Mouse (Mus musculus): ENCODE results near the gene Mien1. TPM values are rescaled to one million over a fixed set of nuclear protein-coding genes. Genes with fewer than 3 reads are reported as not detected.

Gene Mien1
- polyA plus RNA-seq, 1 experiment, result 84.8 TPM

- TF ChIP-seq CTCF (IDR thresholded peaks at IDR 0.05; ENCODE audit: low read depth, low read length), result no peak
- TF ChIP-seq POLR2A (IDR thresholded peaks at IDR 0.05; ENCODE audit: borderline replicate concordance, low read depth, low read length), result no peak
- H3K4me3 ChIP-seq (ENCODE audit: insufficient read depth, low read length), result no peak overlapping the region
- H3K4me1 ChIP-seq (ENCODE audit: control insufficient read depth, insufficient read depth, low read length), result no peaks in the 10 kb centered on the region
- H3K27ac ChIP-seq (ENCODE audit: insufficient read depth, low read depth, low read length), result no peak overlapping the region
Measured at GRCm38 (mm10) chr11:98437441-98437840, 1.4 kb downstream of the Mien1 start.

DNA sequence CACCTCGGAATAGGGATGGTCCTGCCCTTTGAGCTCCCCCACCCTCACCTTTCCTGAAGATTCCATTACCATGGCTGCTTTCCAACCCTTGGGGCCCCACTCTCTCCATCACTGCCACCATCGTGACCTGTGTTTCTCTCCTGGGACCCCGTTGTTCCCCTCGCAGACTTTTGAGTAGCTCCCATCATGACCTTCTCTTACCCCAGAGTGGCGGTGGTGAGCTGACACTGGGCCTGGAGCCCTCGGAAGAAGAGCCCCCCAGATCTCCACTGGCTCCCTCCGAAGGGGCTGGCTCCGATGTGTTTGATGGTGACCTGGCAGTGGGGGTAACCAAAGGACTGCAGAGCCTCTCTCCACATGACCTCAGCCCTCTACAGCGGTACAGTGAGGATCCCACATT, 3.1 kb downstream of the Mien1 start:
- TF ChIP-seq CTCF (IDR thresholded peaks at IDR 0.05; ENCODE audit: low read depth, low read length), result no peak

GRCm38 (mm10) chr11:98431743-98432502, 6.9 kb downstream of the Mien1 start:
- no peaks in the 10 kb centered on the region for H3K4me1 ChIP-seq (ENCODE audit: control insufficient read depth, insufficient read depth, low read length)
- no peak overlapping the region for H3K27ac ChIP-seq (ENCODE audit: insufficient read depth, low read depth, low read length)
- H3K4me3 ChIP-seq (ENCODE audit: insufficient read depth, low read length), result no peak overlapping the region
- no peak for TF ChIP-seq CTCF (IDR thresholded peaks at IDR 0.05; ENCODE audit: low read depth, low read length)
- TF ChIP-seq POLR2A (IDR thresholded peaks at IDR 0.05; ENCODE audit: borderline replicate concordance, low read depth, low read length), result no peak

More for the DNA sequence above, 3.1 kb downstream of the Mien1 start:
- Histone ChIP-seq H3K4me3 (ENCODE audit: insufficient read depth, low read length) (no peak overlapping the region), H3K27ac (ENCODE audit: insufficient read depth, low read depth, low read length) (no peak overlapping the region), H3K4me1 (ENCODE audit: control insufficient read depth, insufficient read depth, low read length) (no peaks in the 10 kb centered on the region)

- Histone ChIP-seq H3K27ac (ENCODE audit: insufficient read depth, low read depth, low read length) (no peak overlapping the region), H3K4me3 (ENCODE audit: insufficient read depth, low read length) (no peak overlapping the region), H3K4me1 (ENCODE audit: control insufficient read depth, insufficient read depth, low read length) (no peaks in the 10 kb centered on the region)
- no peak for TF ChIP-seq POLR2A (IDR thresholded peaks at IDR 0.05; ENCODE audit: borderline replicate concordance, low read depth, low read length)
Measured at GRCm38 (mm10) chr11:98428436-98428835, 10.4 kb downstream of the Mien1 start.

DNA sequence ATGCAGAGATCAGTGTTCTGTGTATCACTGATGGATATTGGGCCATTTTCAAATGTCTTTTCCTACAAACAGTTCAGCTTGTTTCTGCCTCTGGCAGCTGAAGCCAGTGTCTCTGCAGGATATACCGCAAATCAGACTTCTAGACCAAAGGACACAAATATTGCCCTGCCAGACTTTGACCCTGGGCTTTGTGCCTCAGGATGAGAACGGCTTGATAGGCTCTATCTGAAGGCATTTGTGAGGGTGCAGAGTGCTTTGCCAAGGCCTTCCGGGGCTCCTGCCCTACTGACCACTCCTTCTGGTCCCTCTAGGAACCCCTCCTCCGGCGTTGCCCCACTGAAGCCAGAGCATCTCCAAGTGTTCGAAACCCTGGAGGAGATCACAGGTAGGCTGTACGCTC, 12.2 kb downstream of the Mien1 start:
- Histone ChIP-seq H3K4me1 (ENCODE audit: control insufficient read depth, insufficient read depth, low read length) (no peaks in the 10 kb centered on the region), H3K4me3 (ENCODE audit: insufficient read depth, low read length) (no peak overlapping the region), H3K27ac (ENCODE audit: insufficient read depth, low read depth, low read length) (no peak overlapping the region)
- TF ChIP-seq CTCF (IDR thresholded peaks at IDR 0.05; ENCODE audit: low read depth, low read length) (no peak), POLR2A (IDR thresholded peaks at IDR 0.05; ENCODE audit: borderline replicate concordance, low read depth, low read length) (no peak)

DNA sequence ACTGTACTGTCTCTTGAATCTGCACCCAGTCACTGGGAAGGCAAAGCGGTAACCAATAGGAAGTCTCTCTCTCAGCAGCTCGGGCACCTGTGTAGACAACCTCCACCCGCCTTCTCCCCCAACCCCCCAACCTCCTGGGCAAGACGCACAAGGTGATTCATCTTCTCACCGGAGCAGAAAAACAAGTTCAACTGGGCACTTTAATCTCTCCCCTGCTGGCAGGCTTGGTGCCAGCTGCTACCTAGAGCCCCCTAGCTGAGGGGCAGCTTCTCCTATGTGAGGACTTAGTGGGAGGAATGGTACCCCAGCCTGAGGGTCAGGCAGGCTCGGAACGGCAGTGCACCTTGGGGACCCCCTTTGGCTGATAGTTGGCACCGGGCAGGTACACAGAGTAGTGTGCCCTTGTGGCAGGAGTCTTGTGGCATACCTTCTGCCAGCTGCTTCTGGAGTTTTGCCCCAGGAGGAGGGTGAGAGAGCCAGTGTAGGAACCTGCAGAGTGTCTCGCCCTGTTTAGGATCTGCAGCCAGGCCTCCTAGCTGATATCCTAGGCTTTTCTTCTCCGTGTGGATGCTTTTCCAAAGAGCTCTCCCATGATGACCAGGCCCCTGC, 19.7 kb downstream of the Mien1 start:
- no peak overlapping the region for H3K4me3 ChIP-seq (ENCODE audit: insufficient read depth, low read length)
- H3K4me1 ChIP-seq (ENCODE audit: control insufficient read depth, insufficient read depth, low read length), result no peaks in the 10 kb centered on the region
- H3K27ac ChIP-seq (ENCODE audit: insufficient read depth, low read depth, low read length), result no peak overlapping the region
- TF ChIP-seq CTCF (IDR thresholded peaks at IDR 0.05; ENCODE audit: low read depth, low read length), result no peak
- TF ChIP-seq POLR2A (IDR thresholded peaks at IDR 0.05; ENCODE audit: borderline replicate concordance, low read depth, low read length), result no peak

- Histone ChIP-seq H3K4me3 (ENCODE audit: insufficient read depth, low read length) (no peak overlapping the region), H3K27ac (ENCODE audit: insufficient read depth, low read depth, low read length) (no peak overlapping the region), H3K4me1 (ENCODE audit: control insufficient read depth, insufficient read depth, low read length) (no peaks in the 10 kb centered on the region)
- TF ChIP-seq POLR2A (IDR thresholded peaks at IDR 0.05; ENCODE audit: borderline replicate concordance, low read depth, low read length) (no peak), CTCF (IDR thresholded peaks at IDR 0.05; ENCODE audit: low read depth, low read length) (no peak)
Measured at GRCm38 (mm10) chr11:98418273-98418672, 20.5 kb downstream of the Mien1 start.

GRCm38 (mm10) chr11:98417074-98417473, 21.7 kb downstream of the Mien1 start:
- Histone ChIP-seq H3K27ac (ENCODE audit: insufficient read depth, low read depth, low read length) (no peak overlapping the region), H3K4me1 (ENCODE audit: control insufficient read depth, insufficient read depth, low read length) (no peaks in the 10 kb centered on the region), H3K4me3 (ENCODE audit: insufficient read depth, low read length) (no peak overlapping the region)
- TF ChIP-seq POLR2A (IDR thresholded peaks at IDR 0.05; ENCODE audit: borderline replicate concordance, low read depth, low read length) (no peak), CTCF (IDR thresholded peaks at IDR 0.05; ENCODE audit: low read depth, low read length) (no peak)

- no peak overlapping the region for H3K4me3 ChIP-seq (ENCODE audit: insufficient read depth, low read length)
- TF ChIP-seq POLR2A (IDR thresholded peaks at IDR 0.05; ENCODE audit: borderline replicate concordance, low read depth, low read length) (no peak), CTCF (IDR thresholded peaks at IDR 0.05; ENCODE audit: low read depth, low read length) (no peak)
- no peak overlapping the region for H3K27ac ChIP-seq (ENCODE audit: insufficient read depth, low read depth, low read length)
- H3K4me1 ChIP-seq (ENCODE audit: control insufficient read depth, insufficient read depth, low read length), result no peaks in the 10 kb centered on the region
Measured at GRCm38 (mm10) chr11:98414162-98414561, 24.6 kb downstream of the Mien1 start.

GRCm38 (mm10) chr11:98413731-98414130, 25.1 kb downstream of the Mien1 start:
- no peak overlapping the region for H3K27ac ChIP-seq (ENCODE audit: insufficient read depth, low read depth, low read length)
- TF ChIP-seq CTCF (IDR thresholded peaks at IDR 0.05; ENCODE audit: low read depth, low read length) (no peak), POLR2A (IDR thresholded peaks at IDR 0.05; ENCODE audit: borderline replicate concordance, low read depth, low read length) (no peak)
- H3K4me1 ChIP-seq (ENCODE audit: control insufficient read depth, insufficient read depth, low read length), result no peaks in the 10 kb centered on the region
- no peak overlapping the region for H3K4me3 ChIP-seq (ENCODE audit: insufficient read depth, low read length)

Data from bone marrow macrophage, adult 2 months (primary cell).